Mouse (Mus musculus) megakaryocyte, embryonic 14.5 days (primary cell): ENCODE results near the gene Ngef.

Experiments
- FLI1 ChIP-seq: IDR thresholded peaks from 2 replicates; pipeline ENCODE4 v1.6.1; 2012; ENCODE audit warnings: low read length, inconsistent platforms, mixed read lengths
- GATA1 ChIP-seq: IDR thresholded peaks from 3 replicates; pipeline ENCODE4 v1.6.1; 2012; ENCODE audit warnings: mixed read lengths, low read length, inconsistent platforms, borderline replicate concordance

- TF ChIP-seq GATA1 (no peak), FLI1 (no peak)
These were observed 33.9 kb upstream of the Ngef start for GRCm38 (mm10) chr1:87607385-87608091.
